Mouse (Mus musculus) urinary bladder, adult 18-20 months (tissue): Measurements from ENCODE around the gene Macf1.

ENCODE experiments used
- DNase-seq, 2 experiments: peaks; one replicate each; pipeline ENCODE4 v3.0.0; 2022; ENCODE audit warnings: low spot score in 2 of 2, mixed read lengths in 2 of 2

Macf1 gene

DNA sequence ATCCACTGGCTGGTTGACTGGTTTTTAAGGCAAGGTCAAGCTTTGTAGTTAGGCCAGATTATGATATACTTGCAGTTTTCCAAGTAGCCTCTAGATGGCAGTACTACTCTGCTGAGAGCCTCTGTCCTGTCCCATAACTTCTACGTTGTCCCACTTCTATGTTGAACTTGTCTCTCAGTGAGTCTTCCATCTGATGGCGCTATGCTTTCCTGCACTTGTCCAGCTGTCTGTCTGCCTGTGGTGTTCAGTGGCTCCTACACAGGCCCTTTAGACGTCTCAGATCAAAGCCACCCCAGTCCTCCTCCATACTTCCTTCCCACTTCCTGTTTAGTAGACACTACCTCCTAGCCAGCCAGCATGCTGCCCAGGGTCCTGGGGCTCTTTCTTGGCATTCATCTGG, 378.4 kb downstream of the Macf1 start:
- DNase-seq = peak in 1 of 2 experiments; percentile 39
